Mouse (Mus musculus) megakaryocyte progenitor cell, adult 5-6 weeks (primary cell): ENCODE measurements at regions not wholly inside any gene's neighbourhood (a gene's known extent, or its start where the extent isn't known, plus 50 kb on each side); places are given as distances from the start of the nearest gene placed in this dataset.

ENCODE experiments used
- ATAC-seq: replicated peaks from 2 replicates; pipeline ENCODE4 v1.8.0; 2016; ENCODE audit warnings: mild to moderate bottlenecking, moderate TSS enrichment, inconsistent platforms; ENCODE audit not compliant: poor library complexity

GRCm38 (mm10) chr15:97462587-97462986 is 215.5 kb upstream of the Amigo2 start:
- no peak for ATAC-seq

GRCm38 (mm10) chr15:97462006-97462405 is 214.9 kb upstream of the Amigo2 start:
- ATAC-seq = no peak

- no peak for ATAC-seq
Observed at GRCm38 (mm10) chr15:97461060-97461459, 214.0 kb upstream of the Amigo2 start.

- no peak for ATAC-seq
Observed at GRCm38 (mm10) chr15:97460360-97460719, 213.3 kb upstream of the Amigo2 start.

- ATAC-seq = no peak
Observed at GRCm38 (mm10) chr15:97459606-97460359, 212.7 kb upstream of the Amigo2 start.

GRCm38 (mm10) chr15:97458748-97459221 is 211.7 kb upstream of the Amigo2 start:
- no peak for ATAC-seq

- ATAC-seq = no peak
Observed at GRCm38 (mm10) chr15:97458139-97458747, 211.2 kb upstream of the Amigo2 start.

- no peak for ATAC-seq
Observed at GRCm38 (mm10) chr15:97457468-97457867, 210.4 kb upstream of the Amigo2 start.

- no peak for ATAC-seq
Observed at GRCm38 (mm10) chr15:97456991-97457390, 209.9 kb upstream of the Amigo2 start.

- peak; percentile 76 for ATAC-seq
Observed at GRCm38 (mm10) chr15:97455672-97456071, 208.6 kb upstream of the Amigo2 start.

- no peak for ATAC-seq
Observed at GRCm38 (mm10) chr15:97449724-97450123, 202.6 kb upstream of the Amigo2 start.

- no peak for ATAC-seq
Observed at GRCm38 (mm10) chr15:97449001-97449400, 201.9 kb upstream of the Amigo2 start.

GRCm38 (mm10) chr15:97448243-97448880 is 201.3 kb upstream of the Amigo2 start:
- ATAC-seq = peak; percentile 26; the same call in 1 of the 2 replicates

- no peak for ATAC-seq
Observed at GRCm38 (mm10) chr15:97446181-97446580, 199.1 kb upstream of the Amigo2 start.

- ATAC-seq = no peak
Observed at GRCm38 (mm10) chr15:97438235-97438760, 191.2 kb upstream of the Amigo2 start.
